Mouse (Mus musculus) spleen, postnatal 4 days (tissue): ENCODE results near the gene Cdk5.
A peak's percentile ranks its signal among the peaks of the same experiment; 100 is the strongest.

Experiments used
- DNase-seq, 2 experiments: peaks; one replicate each; pipeline ENCODE4 v3.0.0; 2022; ENCODE audit warnings: low spot score in 2 of 2

The Cdk5 gene

DNA sequence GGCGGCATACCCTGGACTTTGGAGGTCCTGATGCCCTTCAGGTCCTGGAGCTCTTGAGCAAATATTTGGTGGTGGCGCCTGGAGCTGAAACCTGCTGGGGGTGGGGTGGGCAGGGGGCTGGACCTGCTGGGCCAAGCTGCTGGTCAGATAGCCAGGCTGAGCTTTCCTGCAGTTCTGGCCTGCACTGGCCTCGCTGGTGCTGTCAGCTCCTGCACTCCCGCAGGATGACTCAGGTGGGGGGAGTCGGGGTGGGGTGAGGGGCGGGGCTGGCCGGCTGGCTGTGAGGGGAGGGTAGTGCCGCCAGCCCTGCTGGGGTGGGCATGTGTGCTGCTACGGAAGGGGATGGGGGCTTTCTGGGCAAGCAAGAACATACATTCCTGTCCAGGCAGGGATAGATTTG is 5.3 kb upstream of the Cdk5 start:
- no peak for DNase-seq

- no peak for DNase-seq
These were observed 4.7 kb upstream of the Cdk5 start for GRCm38 (mm10) chr5:24427981-24428402.

DNA sequence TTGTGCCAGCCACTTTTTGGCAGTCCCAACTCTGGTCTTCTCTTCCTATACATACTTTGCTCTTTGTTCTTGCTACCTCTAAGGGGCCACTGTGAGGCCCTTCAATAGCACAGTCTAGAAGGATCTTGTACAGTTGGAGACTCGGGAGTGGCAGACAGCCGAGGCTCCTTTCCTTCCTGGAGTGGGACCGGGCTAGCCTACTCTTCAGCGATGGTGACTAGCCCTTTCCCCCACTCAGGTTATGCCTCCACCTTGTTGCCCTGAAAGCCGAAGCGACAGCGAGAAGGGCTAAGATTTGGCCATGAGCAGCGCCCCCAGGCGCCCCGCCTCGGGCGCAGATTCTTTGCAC is 3.9 kb upstream of the Cdk5 start:
- no peak for DNase-seq

- DNase-seq = no peak
These were observed 3.4 kb upstream of the Cdk5 start for GRCm38 (mm10) chr5:24426556-24427284.

GRCm38 (mm10) chr5:24426037-24426432 is 2.7 kb upstream of the Cdk5 start:
- DNase-seq = no peak

- peak; percentile 54 to 81 for DNase-seq
These were observed 2.2 kb upstream of the Cdk5 start for GRCm38 (mm10) chr5:24425421-24426036.

DNA sequence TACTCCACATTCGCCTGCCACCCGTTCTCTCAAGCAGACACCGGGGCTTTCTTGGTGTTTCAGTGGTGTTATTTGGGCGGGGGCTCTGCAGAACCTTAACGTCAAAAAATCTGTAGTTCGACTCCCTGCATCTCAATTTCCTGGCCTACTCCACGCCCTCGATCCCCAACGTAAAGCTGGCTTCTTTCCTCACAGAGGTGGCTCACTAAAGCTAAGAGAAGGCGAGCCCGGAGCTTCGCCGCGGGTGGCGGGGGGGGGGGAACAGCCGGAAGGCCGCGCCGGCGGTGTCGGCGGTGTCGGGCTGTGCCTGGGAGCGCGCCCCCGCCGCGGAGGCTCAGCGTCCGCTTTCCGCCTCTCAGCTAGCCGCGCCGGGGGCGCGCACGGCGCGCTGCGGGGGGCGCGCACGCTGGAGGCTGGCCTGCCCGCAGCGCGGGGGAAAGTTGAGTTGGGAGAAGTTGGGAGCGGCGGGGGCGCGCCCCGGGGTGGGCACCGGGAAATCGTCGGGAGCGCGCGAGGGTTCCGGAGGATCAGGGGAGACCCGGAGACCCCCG is 1.6 kb upstream of the Cdk5 start:
- DNase-seq = peak; percentile 80 to 90

DNA sequence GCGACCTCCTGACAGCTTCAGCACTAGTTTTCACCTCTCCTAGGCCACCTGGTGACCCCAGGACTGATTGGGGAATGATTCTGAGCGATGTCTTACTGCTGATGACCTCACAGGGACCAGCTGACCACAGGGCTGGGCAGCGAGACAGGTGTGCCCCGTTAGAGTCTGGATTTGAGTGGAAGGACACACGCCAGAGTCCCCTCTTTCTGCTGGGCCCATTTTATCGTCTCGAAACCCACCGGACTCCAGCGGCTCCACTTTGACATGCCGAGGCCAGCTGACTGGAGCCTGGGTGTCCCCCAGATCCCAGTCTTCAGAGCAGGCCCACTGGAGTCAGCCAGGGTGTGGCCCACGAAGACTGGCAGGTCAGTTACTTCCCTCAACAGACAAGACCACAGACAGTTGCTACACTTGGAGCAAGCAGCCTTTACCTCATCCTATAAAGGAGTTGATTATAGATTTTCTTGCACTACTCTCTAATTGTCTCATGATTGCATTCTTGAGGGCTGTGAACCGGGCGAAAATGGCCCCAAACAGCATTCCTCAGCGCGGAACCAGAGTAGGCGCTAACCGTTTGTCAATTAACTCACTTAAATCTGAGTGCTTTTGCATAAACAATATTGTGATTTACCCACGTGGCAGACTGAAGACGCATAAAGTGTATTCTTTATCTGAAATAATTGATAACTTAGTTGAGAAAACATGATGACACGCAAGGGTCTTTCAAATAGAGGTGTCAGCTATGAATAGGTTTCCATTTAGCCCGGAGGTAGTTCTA is 863 bp upstream of the Cdk5 start:
- peak; percentile 44 to 76 for DNase-seq

DNA sequence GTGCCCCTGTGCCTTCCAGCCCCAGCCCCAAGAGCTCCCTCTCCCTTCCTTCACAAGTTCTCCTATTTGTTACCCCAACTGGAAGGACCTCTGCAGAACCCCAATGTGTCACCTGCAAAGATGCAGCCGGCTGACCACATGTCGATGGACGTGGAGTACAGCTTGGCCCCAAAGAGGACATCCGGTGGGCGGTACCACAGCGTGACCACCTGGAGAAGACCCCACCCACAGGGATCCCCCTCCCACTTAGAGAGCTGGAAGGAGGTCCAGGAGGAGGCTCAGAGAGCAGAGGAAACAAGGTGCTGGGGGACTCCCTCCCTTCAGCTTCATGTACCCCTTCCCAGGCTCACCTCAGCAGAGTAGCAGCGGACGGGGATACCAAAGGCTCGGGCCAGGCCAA is 2.9 kb downstream of the Cdk5 start:
- DNase-seq = no peak

DNA sequence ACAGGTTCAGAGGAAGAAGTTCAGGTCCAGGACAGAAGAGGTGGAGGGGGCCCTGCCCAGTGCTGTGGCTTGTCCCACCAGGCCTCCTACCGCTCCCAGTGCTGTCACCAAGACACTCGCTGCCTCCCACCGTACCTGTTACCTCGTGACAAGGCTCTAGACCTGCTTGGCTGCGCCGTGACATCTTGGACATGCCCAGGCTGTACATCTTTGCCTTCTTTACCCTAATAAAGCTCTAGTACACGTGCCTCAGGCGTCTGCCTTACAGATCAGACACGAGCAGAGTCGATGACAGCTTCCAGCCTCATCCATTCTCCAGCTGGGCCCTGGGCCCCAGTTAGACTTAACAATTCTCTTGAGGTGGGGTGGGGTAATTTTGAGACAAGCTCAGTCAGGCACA is 5.7 kb downstream of the Cdk5 start:
- no peak for DNase-seq

GRCm38 (mm10) chr5:24416222-24416736 is 7.1 kb downstream of the Cdk5 start:
- DNase-seq = peak; percentile 60 to 81

- no peak for DNase-seq
These were observed 9.4 kb downstream of the Cdk5 start for GRCm38 (mm10) chr5:24413938-24414337.

DNA sequence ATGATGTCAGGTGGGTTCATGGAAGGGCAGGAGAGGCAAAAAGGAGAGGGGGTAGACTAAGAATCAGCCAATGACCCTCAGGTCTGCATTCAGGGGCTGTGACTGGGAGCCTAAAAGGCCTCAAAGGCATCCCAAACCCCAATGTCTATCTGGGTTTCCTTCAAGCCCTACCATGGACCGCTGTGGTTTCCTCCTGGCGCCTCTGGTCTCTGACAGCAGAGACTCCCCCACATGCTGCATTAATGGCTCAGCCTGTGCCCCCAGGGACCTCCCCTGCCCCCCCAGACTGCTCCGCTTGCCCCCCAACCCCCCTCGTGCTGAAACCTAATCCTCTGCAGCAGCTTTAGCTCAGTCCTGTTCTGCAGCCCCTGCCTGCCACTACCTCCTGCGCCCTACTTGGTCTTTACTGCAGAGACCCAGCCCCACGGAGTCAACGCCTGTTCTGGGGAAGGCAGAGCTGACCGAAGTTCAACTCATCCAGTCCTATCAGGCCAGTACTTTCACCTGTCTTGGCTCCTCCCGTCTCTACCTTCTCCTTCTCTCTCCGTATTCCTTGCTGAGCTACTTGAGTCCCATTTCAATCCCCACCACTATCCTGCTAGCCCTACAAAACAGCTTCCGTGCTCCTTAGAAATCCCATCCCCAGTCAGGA is 10.2 kb downstream of the Cdk5 start, which contains the start of gene Asic3:
Gene Asic3, plus strand, starts transcription at position 351 of the 652 bp plus-strand sequence.
- no peak for DNase-seq

GRCm38 (mm10) chr5:24412063-24412462 is 11.3 kb downstream of the Cdk5 start:
- no peak for DNase-seq

- no peak for DNase-seq
These were observed 13.9 kb downstream of the Cdk5 start for GRCm38 (mm10) chr5:24409466-24409865.

GRCm38 (mm10) chr5:24408651-24409050 is 14.7 kb downstream of the Cdk5 start:
- no peak for DNase-seq

DNA sequence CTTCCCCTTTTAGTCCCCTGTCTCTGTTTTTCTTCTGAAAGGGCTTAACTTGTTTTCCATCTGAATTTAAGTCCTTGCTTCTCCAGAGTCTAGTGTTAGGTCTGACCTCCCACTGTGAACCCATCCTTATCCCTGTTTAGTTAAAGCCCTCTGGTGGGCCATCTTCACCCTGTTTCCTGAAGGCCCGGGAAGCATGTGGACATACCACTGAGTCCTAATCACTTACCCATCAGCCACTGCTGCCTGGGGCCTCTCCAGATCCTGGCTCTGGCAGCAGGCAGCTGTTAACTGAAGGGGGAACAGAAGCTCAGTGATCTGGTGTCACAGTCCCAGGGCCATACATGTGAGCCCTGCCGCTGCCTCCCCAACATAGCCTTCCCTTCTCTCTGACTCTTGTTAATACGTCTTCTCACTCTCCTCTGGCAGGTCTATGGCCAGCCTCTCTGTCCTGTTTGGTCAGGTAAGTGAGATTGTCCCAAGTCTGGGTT is 17.9 kb downstream of the Cdk5 start:
- DNase-seq = no peak

DNA sequence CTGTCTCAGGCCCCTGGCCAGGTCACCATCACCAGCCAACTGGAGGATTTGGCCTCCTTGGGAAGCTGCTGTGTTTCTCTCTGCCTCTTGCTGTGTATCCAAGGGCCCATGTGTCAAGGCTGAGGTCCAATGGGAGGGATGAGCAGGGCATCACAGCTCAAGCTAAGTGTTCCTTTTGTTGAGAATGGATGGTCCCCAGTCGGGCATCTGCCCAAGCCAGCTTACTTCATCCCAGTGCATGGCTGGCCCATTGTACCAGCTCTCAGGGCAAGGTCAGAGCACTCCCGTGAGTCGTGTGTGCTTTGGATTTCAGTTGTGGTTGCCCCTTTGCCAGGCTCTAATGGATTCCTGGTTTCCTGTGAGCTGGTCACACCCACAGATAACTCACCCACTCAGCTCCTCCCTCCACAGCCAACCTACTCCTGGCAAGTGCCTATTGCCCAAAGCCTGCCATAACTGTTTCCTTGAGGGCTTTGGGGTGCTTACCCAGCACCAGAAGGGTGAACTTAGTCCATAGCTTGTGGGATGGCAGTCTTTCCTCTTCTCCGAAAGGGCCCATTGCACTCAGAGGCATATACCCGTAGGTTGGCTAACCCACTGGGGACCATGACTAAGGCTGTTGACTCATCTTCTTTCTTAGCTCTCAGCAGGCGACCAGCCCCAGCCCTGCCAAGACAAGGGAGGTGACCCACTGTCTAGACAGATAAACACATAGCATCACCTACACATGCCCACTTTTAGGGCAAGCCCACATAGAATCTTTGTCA is 18.6 kb downstream of the Cdk5 start:
- DNase-seq = no peak

DNA sequence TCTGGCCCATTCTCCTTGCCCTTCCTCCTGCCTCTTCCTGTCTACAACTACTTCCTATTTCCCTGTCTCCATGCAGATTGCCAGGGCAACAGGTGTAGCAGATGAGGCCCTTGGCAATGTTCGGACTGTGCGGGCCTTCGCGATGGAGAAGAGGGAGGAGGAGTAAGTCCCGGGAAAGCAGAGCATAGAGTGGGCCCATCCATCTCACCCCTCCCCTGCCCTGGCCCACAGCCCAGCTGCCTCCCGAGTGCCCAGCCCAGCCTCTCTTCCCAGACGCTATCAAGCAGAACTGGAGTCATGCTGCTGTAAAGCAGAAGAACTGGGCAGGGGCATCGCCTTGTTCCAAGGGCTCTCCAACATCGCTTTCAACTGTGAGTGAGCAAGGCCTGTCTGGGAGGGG is 21.4 kb downstream of the Cdk5 start:
- no peak for DNase-seq

DNA sequence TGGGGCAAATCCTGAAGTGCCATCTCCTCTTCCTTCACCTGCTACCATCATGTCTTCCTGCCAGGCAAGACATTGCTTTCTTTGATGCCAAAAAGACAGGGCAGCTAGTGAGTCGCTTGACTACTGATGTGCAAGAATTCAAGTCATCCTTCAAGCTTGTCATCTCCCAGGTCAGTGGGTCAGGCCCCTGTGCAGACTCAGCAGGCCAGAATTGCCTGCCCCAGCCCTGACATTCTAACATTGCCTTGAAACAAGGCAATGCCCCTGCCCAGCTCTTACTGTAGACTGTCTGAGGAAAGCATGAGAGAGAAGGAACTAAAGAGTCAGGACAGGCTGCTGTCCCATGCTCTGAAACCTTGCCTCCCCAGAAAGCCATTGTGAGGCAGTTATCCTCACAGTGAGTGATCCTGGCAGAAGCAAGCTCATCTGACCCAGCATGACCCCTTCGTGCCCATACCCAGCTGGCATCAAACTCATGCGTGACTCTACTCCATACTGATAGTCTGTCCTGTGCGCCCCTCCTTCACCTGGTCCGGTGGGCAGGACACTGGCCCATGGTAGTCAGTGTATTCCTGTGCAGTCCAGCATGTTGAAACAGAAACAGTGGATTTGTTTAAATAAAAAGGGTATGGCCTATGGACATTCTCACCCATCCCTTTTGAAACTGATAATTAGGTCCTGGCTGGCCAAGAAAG is 22.3 kb downstream of the Cdk5 start:
- DNase-seq = no peak
